14 mouse cellular contexts compared by ENCODE assay signal in genomic region chr5:124931076-124931475, GRCm38 (mm10).
A peak's percentile ranks its signal among the peaks of the same experiment; 100 is the strongest.
DNase-seq lines count a peak whose midpoint lies in the region; ATAC-seq lines count a peak whose summit lies in the region.
"Had no signal": no experiment of that assay in that cellular context is flagged by ENCODE, and none has a peak within 500 bp of the region (broad histone marks: within the 10 kb centered on the region; RNA-seq: fewer than 3 reads in every experiment).

No protein-coding gene starts in this region.

- peak overlapping the region; percentile 33; the same call in 1 of the 2 replicates for H3K9ac ChIP-seq in forebrain, embryonic 12.5 days
- peak overlapping the region; percentile 34; the same call in 1 of the 2 replicates for H3K9ac ChIP-seq in limb, embryonic 11.5 days (ENCODE audit: low read length)
- H3K9ac ChIP-seq in neural tube, embryonic 11.5 days (ENCODE audit: low read length) = no peak overlapping the region; the same call in 1 of the 2 replicates
- H3K9ac ChIP-seq: liver, embryonic 14.5 days had no signal

- H3K4me2 ChIP-seq in forebrain, embryonic 12.5 days = peak overlapping the region; percentile 30; the same call in 1 of the 2 replicates
- no peak overlapping the region for H3K4me2 ChIP-seq in limb, embryonic 11.5 days (ENCODE audit: low read depth, severe bottlenecking)
- no peak overlapping the region for H3K4me2 ChIP-seq in neural tube, embryonic 11.5 days (ENCODE audit: low read depth)

- peak overlapping the region; percentile 82 for H3K27ac ChIP-seq in forebrain, embryonic 12.5 days
- peak overlapping the region; percentile 52; the same call in 1 of the 2 replicates for H3K27ac ChIP-seq in limb, embryonic 11.5 days (replicated peaks; ENCODE audit: low read depth, low read length)
- no peak overlapping the region for H3K27ac ChIP-seq in neural tube, embryonic 11.5 days (ENCODE audit: low read depth, low read length)
- H3K27ac ChIP-seq: liver, embryonic 14.5 days had no signal

- peak; percentile 45; the same call in 1 of the 2 replicates for ATAC-seq in forebrain, embryonic 12.5 days (ENCODE audit: low FRiP score)
- no peak for ATAC-seq in limb, embryonic 11.5 days (ENCODE audit: insufficient number of reproducible peaks, low FRiP score, low TSS enrichment, low read depth)
- ATAC-seq in neural tube, embryonic 11.5 days (ENCODE audit: insufficient read depth, low FRiP score, low TSS enrichment) = no peak
- no peak for ATAC-seq in megakaryocyte, adult 5-6 weeks (ENCODE audit: poor library complexity, severe bottlenecking)

- 4% methylated on average over 8 of the region's 8 CpGs for WGBS in forebrain, embryonic 12.5 days
- WGBS in limb, embryonic 11.5 days = 39% methylated on average over 8 of the region's 8 CpGs
- 17% methylated on average over 8 of the region's 8 CpGs for WGBS in neural tube, embryonic 11.5 days

- peak; percentile 52 for DNase-seq in embryo, embryonic 11 days
- no peak for DNase-seq in limb, embryonic 11.5 days (ENCODE audit: low spot score)
- peak; percentile 51 for DNase-seq in neural tube, embryonic 11.5 days (ENCODE audit: low spot score)
- DNase-seq in lung, adult 18-20 months = no peak
- DNase-seq in frontal cortex, adult 2 months (ENCODE audit: extremely low spot score in 1 of 2, low spot score in 1 of 2) = no peak
- DNase-seq: adrenal gland, postnatal 25 days; cerebellum, adult 8-10 months; heart, adult 11 months; layer of hippocampus, postnatal 36 days; spleen, adult 18-20 months had no signal

- H3K36me3 ChIP-seq in forebrain, embryonic 12.5 days (replicated peaks) = no peaks in the 10 kb centered on the region
- H3K36me3 ChIP-seq in limb, embryonic 11.5 days (ENCODE audit: control insufficient read depth, insufficient read depth, low read length) = no peaks in the 10 kb centered on the region
- no peaks in the 10 kb centered on the region for H3K36me3 ChIP-seq in neural tube, embryonic 11.5 days (ENCODE audit: control insufficient read depth, insufficient read depth, low read length)

- no peak overlapping the region for H3K4me3 ChIP-seq in forebrain, embryonic 12.5 days (replicated peaks)
- H3K4me3 ChIP-seq in limb, embryonic 11.5 days (ENCODE audit: low read depth, low read length) = no peak overlapping the region
- no peak overlapping the region for H3K4me3 ChIP-seq in neural tube, embryonic 11.5 days (ENCODE audit: low read depth, low read length)
- H3K4me3 ChIP-seq: megakaryocyte, embryonic 14.5 days had no signal

- H3K9me3 ChIP-seq in forebrain, embryonic 12.5 days = 0 out of 2 replicates have a peak, but pooled peaks cover 4% of the 10 kb centered on the region
- H3K9me3 ChIP-seq in limb, embryonic 11.5 days (ENCODE audit: control insufficient read depth, low read length) = no peaks in the 10 kb centered on the region
- H3K9me3 ChIP-seq in neural tube, embryonic 11.5 days (ENCODE audit: control insufficient read depth, low read length) = no peaks in the 10 kb centered on the region

- H3K4me1 ChIP-seq in forebrain, embryonic 12.5 days = peaks cover 26% of the 10 kb centered on the region
- H3K4me1 ChIP-seq in limb, embryonic 11.5 days (ENCODE audit: control insufficient read depth, insufficient read depth, low read length) = 0 out of 2 replicates have a peak, but pooled peaks cover 8% of the 10 kb centered on the region
- peaks cover 6% of the 10 kb centered on the region for H3K4me1 ChIP-seq in neural tube, embryonic 11.5 days (ENCODE audit: control insufficient read depth, insufficient read depth, low read length)

- no peaks in the 10 kb centered on the region for H3K27me3 ChIP-seq in forebrain, embryonic 12.5 days
- no peaks in the 10 kb centered on the region for H3K27me3 ChIP-seq in limb, embryonic 11.5 days (ENCODE audit: control insufficient read depth, insufficient read depth, low read length)
- H3K27me3 ChIP-seq in neural tube, embryonic 11.5 days (ENCODE audit: control insufficient read depth, insufficient read depth, low read length) = no peaks in the 10 kb centered on the region

Comparison
In these comparisons a context has a peak if more than half of its experiments do, and no peak if none do; other contexts are left out.
1. DNase-seq: peak in embryo, embryonic 11 days (single experiment) and neural tube, embryonic 11.5 days (single experiment); none in limb, embryonic 11.5 days (single experiment), lung, adult 18-20 months (0 of 2) and frontal cortex, adult 2 months (0 of 2).